Mouse (Mus musculus) right cerebral cortex, postnatal 36 days (tissue): ENCODE measurements at regions not wholly inside any gene's neighbourhood (a gene's known extent, or its start where the extent isn't known, plus 50 kb on each side); places are given as distances from the start of the nearest gene placed in this dataset.
A peak's percentile ranks its signal among the peaks of the same experiment; 100 is the strongest.

ENCODE experiments used
- DNase-seq, 2 experiments: peaks; one replicate each; pipeline ENCODE4 v3.0.0; 2022; ENCODE audit warnings: low spot score in 2 of 2, mixed read lengths in 1 of 2

- no peak for DNase-seq
Observed at GRCm38 (mm10) chr14:105950924-105951323, 54.3 kb upstream of the Spry2 start.

GRCm38 (mm10) chr14:105955082-105955481, 58.5 kb upstream of the Spry2 start:
- no peak for DNase-seq

- DNase-seq: no peak
Observed at GRCm38 (mm10) chr14:105956796-105957195, 60.2 kb upstream of the Spry2 start.

- no peak for DNase-seq
Observed at GRCm38 (mm10) chr14:105958005-105958404, 61.4 kb upstream of the Spry2 start.

- no peak for DNase-seq
Observed at GRCm38 (mm10) chr14:105979544-105980323, 83.1 kb upstream of the Spry2 start.

- no peak for DNase-seq
Observed at GRCm38 (mm10) chr14:105980324-105980680, 83.7 kb upstream of the Spry2 start.

- DNase-seq: no peak
Observed at GRCm38 (mm10) chr14:105987341-105987882, 90.8 kb upstream of the Spry2 start.

- no peak for DNase-seq
Observed at GRCm38 (mm10) chr14:105988738-105989137, 92.1 kb upstream of the Spry2 start.

- no peak for DNase-seq
Observed at GRCm38 (mm10) chr14:105993124-105993523, 96.5 kb upstream of the Spry2 start.

GRCm38 (mm10) chr14:105999801-106000200, 103.2 kb upstream of the Spry2 start:
- peak in 1 of 2 experiments; percentile 10 for DNase-seq

- DNase-seq: no peak
Observed at GRCm38 (mm10) chr14:106007769-106008168, 98.2 kb upstream of the Trim52 start.

GRCm38 (mm10) chr14:106008951-106009350, 97.0 kb upstream of the Trim52 start:
- no peak for DNase-seq

- DNase-seq: no peak
Observed at GRCm38 (mm10) chr14:106010961-106011360, 95.0 kb upstream of the Trim52 start.

- DNase-seq: peak; percentile 15 to 16
Observed at GRCm38 (mm10) chr14:106011991-106012427, 94.0 kb upstream of the Trim52 start.

GRCm38 (mm10) chr14:106022806-106023205, 83.2 kb upstream of the Trim52 start:
- DNase-seq: no peak

GRCm38 (mm10) chr14:106026815-106027214, 79.2 kb upstream of the Trim52 start:
- no peak for DNase-seq

GRCm38 (mm10) chr14:106027686-106028085, 78.3 kb upstream of the Trim52 start:
- no peak for DNase-seq

GRCm38 (mm10) chr14:106031094-106031493, 74.9 kb upstream of the Trim52 start:
- no peak for DNase-seq

- no peak for DNase-seq
Observed at GRCm38 (mm10) chr14:106033793-106034192, 72.2 kb upstream of the Trim52 start.

GRCm38 (mm10) chr14:106034933-106035665, 70.9 kb upstream of the Trim52 start:
- no peak for DNase-seq

GRCm38 (mm10) chr14:106044274-106044673, 61.7 kb upstream of the Trim52 start:
- DNase-seq: no peak

- DNase-seq: no peak
Observed at GRCm38 (mm10) chr14:106050231-106050630, 55.8 kb upstream of the Trim52 start.
